Mouse (Mus musculus) intestine, embryonic 14.5 days (tissue): Measurements from ENCODE around the gene Pm20d1. TPM values are rescaled to one million over a fixed set of nuclear protein-coding genes. Genes with fewer than 3 reads are reported as not detected.

Experiments
- polyA plus RNA-seq: library from polyadenylated mRNA; unstranded; fragments of >200 nt; fragmentation: Nextera tagmentation; extraction: Ambion mirVana; gene quantifications from 2 replicates; pipeline ENCODE4 v1.2.1, GENCODE M21; 2014

Gene Pm20d1
- polyA plus RNA-seq, 1 experiment from 2014 or later, result 1.4 TPM

Other genes with a start within 250 kb of the Pm20d1 start
- gene Avpr1b, start 198.1 kb upstream of the Pm20d1 start, polyA plus RNA-seq, result 0.04 TPM in 1 of 2 replicates, not detected in the other
- gene Ctse, start 159.1 kb upstream of the Pm20d1 start, polyA plus RNA-seq, result 0.38 and 1.0 TPM in 2 replicates
- gene Rab7b, start 108.7 kb upstream of the Pm20d1 start, polyA plus RNA-seq, result 3.0 and 4.3 TPM in 2 replicates
- gene Slc26a9, start 53.4 kb upstream of the Pm20d1 start, polyA plus RNA-seq, result 0.51 and 0.52 TPM in 2 replicates
- 8.4 and 8.9 TPM in 2 replicates for gene Slc41a1, start 30.1 kb downstream of the Pm20d1 start, polyA plus RNA-seq
- gene Rab29, start 69.8 kb downstream of the Pm20d1 start, polyA plus RNA-seq, result 17.6 and 18.4 TPM in 2 replicates
- gene Nucks1, start 113.2 kb downstream of the Pm20d1 start, polyA plus RNA-seq, result 50.5 and 52.5 TPM in 2 replicates
- 2.1 and 2.4 TPM in 2 replicates for gene Slc45a3, start 165.6 kb downstream of the Pm20d1 start, polyA plus RNA-seq
- 26.3 and 31.0 TPM in 2 replicates for gene Elk4, start 210.2 kb downstream of the Pm20d1 start, polyA plus RNA-seq